Mouse (Mus musculus) 3134 (cell line): ENCODE data around the gene Snn.

ENCODE experiments used
- DNase-seq: peaks from one replicate; pipeline ENCODE4 v3.0.0-alpha.2; 2011; ENCODE audit warnings: low spot score; ENCODE audit not compliant: insufficient read length; ENCODE audit errors: extremely low read depth

The Snn gene

DNA sequence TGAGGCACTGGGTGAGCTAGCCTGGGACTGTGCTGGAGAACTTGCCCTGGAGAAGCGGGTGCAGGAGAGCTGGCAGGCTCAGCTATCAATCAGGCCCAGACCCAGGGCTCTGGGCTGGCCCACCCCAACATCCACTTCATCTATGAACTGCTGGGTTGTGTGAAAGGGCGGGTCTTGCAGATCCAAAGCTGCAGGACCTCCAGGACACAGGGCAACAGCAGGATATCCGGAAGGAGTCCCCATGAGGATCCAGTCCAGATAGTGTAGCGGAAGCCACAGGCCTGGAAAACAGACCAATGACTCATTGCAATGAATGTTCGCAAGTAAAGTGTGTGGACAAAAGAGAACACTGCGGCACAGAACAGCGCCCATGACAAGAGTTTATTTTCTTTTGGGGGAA, 14.3 kb upstream of the Snn start:
- DNase-seq, result peak; percentile 53

DNA sequence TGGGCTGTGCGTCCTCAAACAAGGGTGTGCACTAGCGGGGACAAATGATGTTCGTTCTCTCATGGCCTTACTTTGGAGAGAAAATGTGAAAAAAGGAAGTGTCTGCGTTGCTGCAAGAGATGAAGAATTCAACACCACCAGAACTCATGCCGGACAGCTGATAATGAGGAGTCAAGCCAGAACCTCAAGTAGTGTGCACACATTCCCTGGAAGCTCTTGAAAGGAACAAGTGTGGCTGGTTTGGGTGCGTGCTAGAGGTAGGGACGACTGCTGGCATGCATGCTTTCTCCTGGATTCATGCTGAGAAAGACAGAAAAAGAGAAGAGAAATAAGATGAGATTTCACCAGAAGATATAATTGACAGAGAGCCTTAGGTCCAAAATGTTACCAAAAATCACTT, 13.6 kb upstream of the Snn start:
- no peak for DNase-seq

DNA sequence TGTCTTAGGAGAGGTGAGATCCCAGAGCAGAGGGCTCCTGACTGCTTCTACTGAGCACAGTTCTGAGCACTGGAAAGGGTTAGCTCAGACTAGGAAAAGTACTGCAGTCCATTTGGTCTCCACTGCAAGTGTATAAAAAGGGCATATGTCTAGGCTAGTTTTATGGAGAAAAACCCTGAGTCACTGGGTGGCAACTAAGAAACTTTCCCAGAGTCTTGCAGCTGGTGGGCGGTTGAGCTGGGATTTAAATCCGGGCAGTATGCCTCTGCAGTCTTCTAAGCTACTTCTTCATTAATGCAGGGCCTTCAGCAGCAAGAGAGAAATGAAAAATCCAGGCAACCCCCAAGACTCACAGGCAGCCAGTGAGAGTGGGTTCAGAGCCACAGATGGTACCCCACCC, 10.5 kb upstream of the Snn start:
- DNase-seq, result no peak

DNA sequence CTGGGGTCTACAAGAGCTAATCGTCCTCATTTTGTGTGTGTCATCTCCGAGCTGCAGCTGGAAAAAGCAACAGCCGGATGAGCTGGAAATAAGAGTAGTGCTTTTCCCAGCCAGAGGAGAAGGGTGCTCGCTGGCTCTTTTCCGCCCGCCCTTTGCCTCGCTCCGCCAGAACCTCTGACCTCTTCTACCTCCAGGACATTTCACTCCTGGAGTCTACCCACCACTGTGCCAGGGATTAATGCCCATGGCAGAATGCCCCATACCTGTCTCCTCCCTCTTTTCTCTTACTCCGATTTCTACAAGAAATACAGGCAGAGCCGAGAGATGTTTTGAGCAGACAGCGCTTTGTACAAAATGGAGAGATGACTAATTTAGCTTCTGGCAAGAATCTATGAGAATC, 9.6 kb upstream of the Snn start:
- DNase-seq, result no peak

DNA sequence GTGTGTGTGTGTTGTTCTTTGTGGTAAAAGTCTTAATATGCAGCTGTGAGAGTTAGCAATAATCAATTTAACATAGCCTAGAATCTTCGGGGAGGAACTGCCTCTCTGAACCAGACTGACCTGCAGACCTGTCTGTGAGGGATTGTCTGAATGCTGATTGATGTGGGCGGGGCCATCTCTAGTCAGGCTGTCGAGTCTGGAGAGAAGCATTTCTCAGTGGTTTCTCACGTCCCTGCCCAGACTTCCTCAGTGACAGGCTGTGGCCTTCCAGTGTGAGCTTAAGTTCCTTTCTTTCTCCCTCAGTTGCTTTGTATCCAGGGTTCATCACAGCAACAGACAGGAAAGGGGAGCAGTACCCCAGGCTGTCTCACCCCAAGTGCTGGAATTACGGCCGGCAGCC, 6.3 kb upstream of the Snn start:
- no peak for DNase-seq

DNA sequence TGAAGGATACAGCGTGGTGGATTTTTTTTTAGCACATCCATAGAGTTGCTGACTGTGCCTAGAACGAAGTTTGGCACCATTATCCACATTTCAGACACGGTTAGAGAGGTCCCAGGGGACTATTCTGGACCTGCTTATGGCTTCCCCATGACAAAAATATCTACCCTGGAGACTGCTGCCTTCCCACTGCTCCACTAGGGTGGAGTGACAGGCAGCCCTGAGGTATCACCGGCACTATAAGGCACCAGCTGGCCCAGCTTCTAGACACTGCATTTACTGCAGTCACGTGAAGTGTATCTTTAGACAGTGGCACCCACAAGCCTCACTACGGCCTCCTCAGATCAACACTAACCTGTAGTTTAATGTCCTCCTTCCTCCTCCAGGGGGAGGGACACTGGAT, 5.9 kb upstream of the Snn start:
- DNase-seq, result no peak

DNA sequence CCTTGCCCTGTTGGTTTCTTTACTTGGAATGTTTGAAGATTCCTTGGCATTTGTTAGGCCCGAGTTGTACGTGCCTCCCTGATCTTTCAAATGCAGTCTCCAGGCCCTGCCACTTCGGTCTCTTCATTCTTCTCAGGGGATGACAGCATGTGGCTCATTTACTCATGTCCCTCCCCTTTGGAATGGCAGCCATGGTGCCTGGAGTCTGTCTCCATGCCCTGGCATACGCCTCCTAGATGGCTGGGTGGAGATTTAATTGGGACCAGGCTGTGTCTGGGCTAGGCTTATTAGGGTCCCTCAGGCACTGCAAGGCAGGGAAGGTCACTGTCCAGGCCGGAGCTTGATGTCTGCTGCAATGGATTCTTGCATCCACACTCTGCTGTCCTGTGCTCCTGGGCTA, 4.8 kb upstream of the Snn start:
- DNase-seq, result no peak

DNA sequence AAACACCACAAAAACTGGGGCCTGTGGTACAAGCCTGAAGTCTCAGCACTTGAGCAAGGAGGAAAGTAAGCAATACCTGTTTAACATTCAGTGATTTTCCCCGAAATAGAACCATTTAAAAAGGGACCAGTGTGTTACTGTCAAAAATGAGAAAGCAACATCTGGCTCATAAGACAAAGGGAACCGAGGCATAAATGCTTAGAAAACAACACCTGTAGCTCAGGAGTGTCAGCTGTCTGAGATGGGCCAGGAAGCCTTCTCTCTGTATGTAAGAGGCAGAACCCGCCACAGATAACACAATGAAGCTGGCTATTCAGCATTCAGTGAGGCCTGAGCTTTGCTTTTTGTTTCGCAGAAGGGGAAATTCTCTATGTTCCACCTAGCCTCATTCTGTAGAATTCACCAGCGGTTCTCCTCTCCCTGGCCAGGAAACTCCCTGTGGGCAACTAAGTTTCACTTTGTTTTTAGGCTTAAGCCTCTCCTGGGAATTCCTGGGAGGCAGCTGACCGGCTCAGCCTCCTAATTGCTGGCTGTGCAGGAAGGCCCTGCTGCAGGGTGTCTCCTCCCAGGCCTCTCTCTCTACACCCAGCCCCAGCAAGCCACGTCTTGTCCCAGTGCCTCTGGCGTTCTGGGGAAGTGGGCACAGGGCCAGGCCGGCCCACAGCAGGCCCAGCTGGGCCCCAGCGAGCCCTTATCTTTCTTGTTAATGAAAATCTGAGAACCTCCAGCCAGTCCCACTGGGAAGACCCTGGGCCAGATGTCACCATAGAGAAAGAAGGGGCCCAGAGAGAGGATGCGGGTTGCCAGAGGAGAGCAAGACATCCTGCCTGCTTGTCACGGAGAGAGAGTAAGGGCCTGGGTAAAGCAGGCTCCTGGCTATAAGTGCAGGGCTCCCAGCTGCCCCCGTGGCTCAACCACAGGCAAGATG, 2.3 kb downstream of the Snn start:
- DNase-seq, result peak; percentile 92

DNA sequence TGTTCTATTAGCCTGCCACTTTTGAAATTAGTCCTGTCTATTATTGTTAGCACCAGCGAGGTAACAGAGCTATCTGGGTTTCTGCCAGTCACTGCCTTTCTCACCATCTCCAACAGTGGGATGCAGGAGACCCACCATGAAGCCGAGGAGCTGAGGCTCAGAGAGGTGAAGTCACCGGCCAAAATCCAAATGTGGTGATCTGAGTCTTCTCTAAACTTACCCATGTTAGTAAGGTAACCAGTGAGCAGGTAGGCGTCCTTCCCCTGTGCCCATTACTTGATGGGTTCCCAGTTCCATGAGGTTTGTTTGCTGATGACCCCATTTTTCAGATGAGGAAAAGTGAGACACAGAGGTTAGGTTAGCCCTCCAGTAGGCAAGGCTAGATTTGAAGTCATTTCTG, 3.6 kb downstream of the Snn start:
- DNase-seq, result no peak

DNA sequence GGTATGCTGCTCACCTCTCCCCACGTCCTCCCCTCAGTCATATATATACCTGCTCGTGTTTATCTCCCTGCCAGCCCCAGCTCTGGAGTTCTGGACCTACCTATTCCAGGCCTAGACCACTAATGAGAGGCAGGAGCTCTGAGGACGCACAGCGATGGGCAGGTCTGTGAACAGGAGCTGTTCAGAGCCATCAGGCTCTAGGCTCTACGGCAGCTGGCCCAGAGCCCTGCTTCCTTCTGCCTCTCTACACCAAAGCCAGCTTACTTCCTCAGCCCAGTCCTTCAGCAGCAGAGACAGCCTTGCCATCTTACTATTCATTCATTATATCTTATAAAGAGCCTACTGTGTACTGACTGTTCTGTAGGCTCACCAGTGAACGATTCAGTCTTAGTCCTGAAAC, 4.0 kb downstream of the Snn start:
- DNase-seq, result no peak

DNA sequence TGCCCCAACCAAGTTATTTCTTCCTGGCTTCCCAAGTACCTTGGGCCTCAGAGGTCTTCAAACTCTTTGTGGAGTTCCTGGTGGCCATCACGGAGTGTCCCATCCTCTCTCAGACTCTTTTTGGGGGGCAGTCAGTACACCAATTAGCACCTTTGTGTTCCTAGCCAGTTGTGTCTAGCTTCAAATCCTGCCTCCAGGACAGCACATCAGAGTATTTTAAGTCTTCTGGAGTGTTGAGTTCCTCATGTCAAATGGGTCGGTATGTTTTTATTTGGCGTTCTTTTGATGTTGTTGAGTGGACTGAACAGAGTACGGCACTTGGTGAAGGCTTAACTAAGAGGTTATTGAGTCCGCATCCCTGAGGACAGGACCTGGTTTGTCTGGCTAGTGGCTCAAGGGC, 4.7 kb downstream of the Snn start:
- no peak for DNase-seq

DNA sequence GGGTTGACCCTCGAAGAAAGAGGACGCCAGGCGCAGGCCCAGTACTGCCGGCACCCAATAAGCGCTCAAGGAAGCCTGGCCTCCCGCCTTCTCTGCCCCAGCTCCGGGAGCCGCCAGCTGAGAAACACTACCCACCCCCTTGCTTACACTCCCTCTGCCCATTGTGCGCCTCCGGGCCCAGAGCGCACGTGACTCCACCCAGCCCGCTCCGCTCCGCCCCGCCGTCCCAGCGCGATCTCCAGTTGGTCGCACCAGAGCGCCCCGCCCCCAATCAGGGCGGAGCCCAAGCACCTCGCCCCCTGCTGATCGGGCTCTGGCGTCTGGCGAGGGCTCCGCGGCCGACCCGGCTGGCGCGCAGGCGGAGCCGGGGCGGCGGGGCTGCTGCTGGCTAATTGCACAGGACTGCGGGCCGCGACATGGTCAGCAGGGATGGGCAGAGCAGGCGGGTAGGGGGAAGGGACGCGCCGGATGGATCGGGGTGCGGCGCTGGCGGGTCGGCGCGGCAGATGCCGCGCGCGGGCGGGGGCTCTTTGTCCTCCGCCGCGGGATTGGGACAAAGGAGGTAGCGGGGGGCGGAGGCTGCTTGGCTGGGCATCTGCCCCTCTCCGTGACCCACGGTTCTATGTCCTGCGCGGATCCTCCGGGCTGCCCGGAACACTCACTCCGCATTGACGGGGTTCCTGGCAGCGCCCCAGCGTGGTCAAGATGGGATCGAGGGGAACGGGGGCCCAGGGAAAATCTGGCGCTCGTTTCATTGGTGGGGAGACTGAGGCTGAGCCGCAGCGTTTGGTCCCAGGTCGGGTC, 5.5 kb downstream of the Snn start, which contains the start of gene Litaf:
TSS of gene Litaf (minus strand) at position 129 of the 804 bp plus-strand sequence.
- DNase-seq, result peak; percentile 99

DNA sequence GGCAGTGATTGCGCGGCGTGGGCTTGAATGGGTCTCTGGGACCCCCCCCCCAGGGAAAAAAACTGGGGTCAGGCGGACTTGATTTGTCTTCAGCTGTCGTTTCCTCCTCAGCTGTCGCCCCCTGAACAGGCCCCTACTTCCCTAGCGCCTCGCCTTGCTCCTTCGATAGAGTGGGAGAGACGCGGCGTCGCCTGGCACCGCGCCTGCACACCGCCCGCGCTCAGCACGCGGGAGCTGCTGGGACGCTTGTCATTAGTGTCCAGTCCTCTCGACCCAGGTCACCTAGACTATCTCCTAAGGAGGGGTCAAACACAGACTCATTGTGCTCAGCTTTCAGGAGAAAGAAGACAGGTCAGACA, 6.1 kb downstream of the Snn start:
- DNase-seq, result peak; percentile 63

DNA sequence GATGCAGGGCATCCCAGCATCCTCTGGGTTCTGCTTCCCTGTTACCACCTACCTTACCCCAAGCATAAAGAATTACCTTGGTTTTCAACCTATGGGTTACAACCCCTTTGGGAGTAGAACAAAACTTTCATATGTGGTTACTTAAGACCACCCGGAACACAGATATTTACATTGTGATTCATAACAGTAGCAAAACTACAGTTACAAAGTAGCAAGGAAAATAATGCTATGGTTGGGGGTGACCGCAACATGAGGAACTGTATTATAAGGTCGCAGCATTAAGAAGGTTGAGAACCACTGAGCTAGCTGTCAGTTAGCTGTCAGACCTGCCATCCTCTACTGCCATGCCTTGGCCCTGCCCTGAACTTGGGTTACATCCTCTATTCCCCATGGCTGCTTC, 7.9 kb downstream of the Snn start:
- no peak for DNase-seq

DNA sequence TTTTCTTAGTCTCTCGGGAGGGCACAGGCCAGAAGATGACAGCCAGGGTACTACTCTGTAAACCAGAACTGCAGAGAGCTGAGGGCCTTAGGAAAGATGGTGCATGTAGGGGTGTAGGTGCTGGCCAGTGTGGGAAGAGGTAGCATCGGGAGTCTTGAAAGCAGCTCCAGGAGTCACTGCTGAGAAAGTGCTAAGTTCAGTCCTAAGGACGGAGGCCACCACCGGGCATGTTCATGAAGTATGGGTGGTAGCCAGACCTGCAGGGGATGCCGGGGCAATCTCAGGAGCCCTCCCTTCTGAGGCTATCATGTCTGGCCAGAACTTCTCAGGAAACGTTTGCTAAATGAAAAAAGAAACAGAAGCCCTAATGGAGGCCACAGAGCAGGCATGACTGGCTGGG, 8.5 kb downstream of the Snn start:
- DNase-seq, result no peak

DNA sequence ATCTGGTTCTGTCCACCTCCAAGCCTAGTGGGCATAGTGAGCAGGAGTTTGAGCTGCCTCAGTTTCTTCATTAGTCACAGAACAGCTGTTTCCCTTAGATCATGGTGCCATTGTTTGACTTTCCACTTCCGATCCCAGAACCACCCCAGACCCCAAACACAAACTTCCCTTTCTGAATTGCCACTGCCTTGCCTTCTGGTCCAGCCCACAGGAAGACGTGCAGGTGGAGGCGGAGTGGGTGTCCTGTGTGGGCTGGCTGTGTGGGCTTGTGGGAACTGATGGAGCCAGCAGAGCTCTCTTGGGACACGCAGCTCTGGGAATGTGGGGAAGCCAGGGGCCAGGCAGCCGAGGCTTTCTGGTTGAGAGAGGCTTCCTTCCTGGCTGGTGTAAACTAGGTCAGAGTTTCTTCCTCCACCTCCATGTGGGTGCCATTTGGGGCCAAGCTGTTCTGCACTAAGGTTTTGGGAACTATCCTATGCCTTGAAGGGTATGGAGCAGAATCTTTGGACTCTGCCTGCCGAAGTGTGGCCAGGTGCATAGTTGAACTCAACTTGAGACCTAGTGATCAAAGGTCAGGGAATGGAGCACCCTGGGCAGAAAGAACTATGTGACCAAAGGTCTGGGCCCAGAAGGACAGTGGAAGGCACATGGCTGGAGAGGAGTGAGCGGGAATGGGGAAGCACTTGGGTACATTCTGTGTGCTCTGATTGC, 9.1 kb downstream of the Snn start:
- no peak for DNase-seq

DNA sequence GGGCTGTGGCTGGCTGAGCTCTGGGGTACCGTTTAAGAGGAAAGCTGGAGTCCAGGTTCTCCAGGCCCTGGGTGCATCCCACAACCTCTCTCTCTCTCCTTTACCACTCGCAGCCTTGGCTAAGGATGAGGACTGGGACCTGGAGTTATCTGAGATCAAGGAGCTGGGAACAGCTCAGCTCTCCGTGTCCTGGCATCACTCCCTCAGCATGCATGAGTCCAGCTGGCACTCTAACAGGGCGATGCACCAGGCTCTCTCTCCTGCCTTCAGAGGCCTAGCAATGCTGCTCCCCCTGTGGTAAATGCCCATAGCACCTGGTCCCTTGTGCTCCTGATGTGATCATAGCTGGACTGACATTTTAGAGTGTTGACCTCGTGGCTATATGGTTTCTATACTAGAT, 10.4 kb downstream of the Snn start:
- no peak for DNase-seq

DNA sequence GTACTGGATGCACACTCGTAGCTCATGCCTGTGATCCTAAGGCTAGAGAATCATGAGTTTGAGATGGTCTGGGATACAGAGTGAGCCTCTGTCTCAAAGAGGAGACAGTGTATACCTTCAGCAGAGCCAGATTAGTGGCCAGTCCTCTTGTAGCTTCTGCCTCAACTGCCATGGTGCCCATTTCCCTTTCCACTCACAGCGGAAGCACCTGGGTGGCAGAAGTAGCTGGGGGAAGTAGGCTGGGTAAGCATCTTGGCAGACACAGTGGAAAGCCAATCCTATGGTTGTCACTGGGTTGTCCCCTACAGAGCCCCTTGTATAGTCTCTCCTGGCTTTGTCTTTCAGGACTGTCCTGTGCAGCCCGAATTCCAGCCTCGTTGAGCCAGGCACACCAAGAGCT, 11.1 kb downstream of the Snn start:
- DNase-seq, result no peak

DNA sequence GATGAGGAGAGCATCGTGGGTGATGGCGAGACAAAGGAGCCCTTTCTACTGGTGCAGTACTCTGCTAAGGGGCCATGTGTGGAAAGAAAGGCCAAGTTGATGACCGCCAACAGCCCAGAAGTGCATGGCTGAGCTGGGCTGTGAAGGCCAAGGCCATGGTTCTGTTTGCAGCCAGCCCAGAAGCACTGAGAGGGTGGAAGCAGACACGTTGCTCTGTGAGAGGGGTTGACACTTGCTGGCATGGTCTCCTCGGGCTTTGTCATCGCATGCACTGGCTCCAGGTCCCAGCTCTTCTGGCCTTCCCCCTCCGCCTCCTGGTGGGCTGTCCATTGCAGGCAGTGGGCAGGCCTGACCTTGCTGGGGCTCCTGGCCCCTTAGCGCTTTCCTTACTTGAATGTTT, 11.7 kb downstream of the Snn start:
- peak; percentile 20 for DNase-seq

DNA sequence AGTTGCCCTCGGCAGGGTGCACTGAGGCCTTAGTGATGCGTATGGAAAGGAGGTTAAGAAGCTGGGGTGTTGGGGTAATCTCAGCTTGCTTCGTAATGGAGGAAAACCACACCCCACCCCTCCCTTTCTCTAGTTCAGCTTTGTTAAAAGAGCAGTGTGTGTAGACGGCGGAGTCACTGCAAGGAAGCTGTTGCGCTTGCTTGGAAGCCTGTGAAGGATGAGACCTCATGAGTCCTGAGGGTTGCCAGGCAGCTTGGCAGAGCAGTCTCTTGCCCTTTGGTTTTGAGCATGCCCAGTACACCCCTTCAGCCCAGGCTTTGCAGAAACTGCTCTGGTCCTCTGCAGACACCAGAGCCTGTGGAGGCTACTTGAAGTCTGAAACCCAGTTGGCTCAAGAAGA, 12.3 kb downstream of the Snn start:
- DNase-seq, result no peak

DNA sequence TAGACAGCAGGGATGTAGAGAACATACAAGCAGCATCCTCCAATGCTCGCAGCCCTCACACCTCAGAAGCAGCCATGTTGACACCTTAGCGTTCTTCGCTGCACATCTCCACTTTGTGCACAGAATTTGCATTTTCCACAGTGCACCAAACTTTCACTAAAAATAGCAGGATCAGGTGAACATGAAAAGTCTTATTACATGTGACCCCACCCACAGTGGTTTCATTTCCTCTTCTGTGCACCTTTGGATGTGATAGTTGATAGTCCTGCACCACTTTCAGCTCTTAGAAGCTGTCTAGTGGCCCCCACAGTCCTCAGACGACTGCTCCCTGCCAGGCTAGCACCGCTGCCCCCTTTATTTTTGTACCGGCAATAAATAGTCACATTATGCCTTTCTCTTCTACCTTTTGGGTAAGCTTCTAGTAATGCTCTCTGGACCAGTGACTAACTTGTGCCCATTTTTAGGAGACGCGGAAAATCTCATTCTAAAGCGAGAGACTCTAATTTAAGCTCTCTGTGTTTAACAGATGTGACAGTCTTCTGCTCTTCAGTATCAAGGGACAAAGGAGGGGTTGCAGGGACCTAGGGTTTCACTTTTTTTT, 17.0 kb downstream of the Snn start:
- DNase-seq, result no peak
